Mouse (Mus musculus): ENCODE data around the gene Znhit6. TPM values are rescaled to one million over a fixed set of nuclear protein-coding genes. Genes with fewer than 3 reads are reported as not detected.

Znhit6 gene
- polyA plus RNA-seq, 2 experiments, result 8.5 to 14.1 TPM

DNA sequence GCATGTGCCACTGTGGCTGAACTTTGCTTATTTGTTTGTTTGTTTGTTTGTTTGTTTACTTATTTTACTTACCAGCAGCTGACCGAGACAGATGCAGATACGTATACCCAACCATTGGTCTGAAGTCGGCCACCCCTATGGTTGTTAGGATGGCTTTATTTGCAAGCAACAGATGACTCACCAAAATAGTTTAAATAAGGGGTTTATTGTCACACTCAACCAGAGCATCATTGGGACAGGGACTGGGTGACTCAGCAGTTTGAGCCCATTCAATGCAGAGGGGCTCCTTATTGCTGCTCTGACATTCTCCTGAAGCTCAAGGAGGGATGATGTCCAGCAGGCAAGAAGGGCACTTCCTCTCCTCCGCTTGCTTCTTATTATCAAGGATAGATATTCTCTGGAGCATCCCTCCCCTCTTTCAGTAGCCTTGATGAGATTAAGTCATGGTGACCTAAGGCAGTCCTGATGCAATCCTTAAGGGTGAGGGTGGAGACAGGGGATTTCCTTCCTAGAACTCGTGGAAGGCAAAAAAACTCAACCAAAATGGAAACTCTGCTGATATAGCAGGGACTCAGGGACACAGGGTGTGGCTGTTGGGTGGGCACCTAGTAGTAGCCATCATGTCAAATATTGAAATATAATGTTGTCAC lies 65.2 kb downstream of the Znhit6 start:
- WGBS (ENCODE audit: insufficient replicate concordance), result 50% methylated on average over 5 of the region's 5 CpGs
- Histone ChIP-seq H3K4me3 (ENCODE audit: insufficient read depth in 1 of 2, low read depth in 2 of 2, low read length in 2 of 2) (no peak overlapping the region), H3K9me3 (ENCODE audit: control insufficient read depth, low read length) (no peaks in the 10 kb centered on the region), H3K27me3 (ENCODE audit: control insufficient read depth, insufficient read depth, low read length) (no peaks in the 10 kb centered on the region), H3K27ac (no peak overlapping the region), H3K36me3 (replicated peaks; ENCODE audit: control insufficient read depth, insufficient read depth, low read depth) (no peaks in the 10 kb centered on the region), H3K4me1 (replicated peaks; ENCODE audit: control insufficient read depth in 2 of 2, insufficient read depth in 2 of 2, low read length in 1 of 2) (no peaks in the 10 kb centered on the region), H3K4me2 (ENCODE audit: low read depth) (no peak overlapping the region), H3K9ac (replicated peaks) (no peak overlapping the region)
- no peak for ATAC-seq (ENCODE audit: insufficient read depth)
- no peak for TF ChIP-seq EP300 (IDR thresholded peaks at IDR 0.05; ENCODE audit: low read depth)
- no peak for TF ChIP-seq CTCF (IDR thresholded peaks at IDR 0.05; ENCODE audit: low read depth)
- DNase-seq (ENCODE audit: low read depth in 3 of 3, low spot score in 3 of 3), result no peak

DNA sequence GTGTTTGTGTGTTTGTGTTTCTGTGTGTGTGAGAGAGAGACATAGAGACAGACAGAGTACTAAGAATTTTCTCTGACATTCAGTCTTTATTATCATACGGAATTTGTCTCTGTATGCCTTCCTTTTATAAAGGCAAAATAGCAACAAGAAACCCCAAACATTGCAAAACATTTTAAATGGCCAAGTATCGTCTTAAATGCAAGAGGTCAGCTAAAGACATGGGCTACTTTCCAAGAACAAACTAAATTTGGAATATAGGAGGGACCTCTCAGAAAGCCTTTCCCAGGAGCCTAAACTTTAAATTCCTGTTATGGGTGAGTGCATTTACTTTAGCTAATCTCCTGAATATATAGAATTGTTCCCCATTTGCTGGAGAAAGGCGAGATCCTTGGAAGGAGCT lies 65.9 kb downstream of the Znhit6 start:
- Histone ChIP-seq H3K4me1 (replicated peaks; ENCODE audit: control insufficient read depth in 2 of 2, insufficient read depth in 2 of 2, low read length in 1 of 2) (no peaks in the 10 kb centered on the region), H3K27ac (no peak overlapping the region), H3K4me2 (ENCODE audit: low read depth) (no peak overlapping the region), H3K36me3 (replicated peaks; ENCODE audit: control insufficient read depth, insufficient read depth, low read depth) (no peaks in the 10 kb centered on the region), H3K27me3 (ENCODE audit: control insufficient read depth, insufficient read depth, low read length) (no peaks in the 10 kb centered on the region), H3K4me3 (ENCODE audit: insufficient read depth in 1 of 2, low read depth in 2 of 2, low read length in 2 of 2) (no peak overlapping the region), H3K9me3 (ENCODE audit: control insufficient read depth, low read length) (no peaks in the 10 kb centered on the region), H3K9ac (replicated peaks) (no peak overlapping the region)
- ATAC-seq (ENCODE audit: insufficient read depth), result no peak
- TF ChIP-seq CTCF (IDR thresholded peaks at IDR 0.05; ENCODE audit: low read depth) (no peak), EP300 (IDR thresholded peaks at IDR 0.05; ENCODE audit: low read depth) (no peak)
- no peak for DNase-seq (ENCODE audit: low read depth in 3 of 3, low spot score in 3 of 3)
- 47% methylated on average over 3 of the region's 3 CpGs for WGBS (ENCODE audit: insufficient replicate concordance)

DNA sequence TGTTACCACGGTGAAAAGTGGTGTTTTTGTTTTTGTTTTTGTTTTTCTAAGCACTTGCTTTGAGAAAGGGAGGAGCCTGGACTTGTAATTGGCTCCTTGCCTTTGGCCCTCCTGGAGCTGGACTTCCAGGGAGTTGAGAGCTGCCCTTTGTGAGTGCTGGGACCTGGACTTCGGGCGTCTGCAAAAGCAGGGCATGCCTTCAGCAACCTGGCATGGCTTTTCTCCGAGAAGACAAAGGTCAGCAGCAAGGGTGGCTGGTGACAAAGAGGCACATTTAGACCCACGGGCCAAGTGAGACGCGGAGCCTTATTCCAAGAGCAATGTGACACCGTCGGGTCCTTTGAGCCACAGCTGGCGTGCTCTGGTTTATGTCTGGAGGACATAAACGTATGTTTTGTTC lies 66.9 kb downstream of the Znhit6 start:
- no peak for DNase-seq (ENCODE audit: low read depth in 3 of 3, low spot score in 3 of 3)

DNA sequence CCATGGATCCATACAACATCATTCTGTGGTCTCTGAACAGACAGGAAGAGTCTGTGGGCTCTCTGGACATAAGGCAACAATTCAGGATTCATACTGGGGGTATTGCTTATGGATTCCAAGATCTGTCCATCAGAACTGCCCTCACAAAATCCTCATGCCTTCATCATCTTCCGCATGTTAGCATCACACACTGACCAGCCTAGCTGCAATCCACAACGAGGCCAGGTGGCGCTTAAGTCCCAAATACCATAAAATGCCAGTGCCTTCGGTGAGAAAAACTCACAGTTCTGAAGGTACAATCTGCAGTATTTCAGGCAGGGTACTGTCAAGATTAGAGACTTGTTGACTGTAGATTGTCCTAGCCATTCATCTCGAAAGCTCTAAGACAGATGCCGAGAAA lies 69.5 kb downstream of the Znhit6 start:
- no peak overlapping the region for H3K27ac ChIP-seq
- no peaks in the 10 kb centered on the region for H3K9me3 ChIP-seq (ENCODE audit: control insufficient read depth, low read length)
- WGBS (ENCODE audit: insufficient replicate concordance), result 70% methylated on average over 6 of the region's 6 CpGs
- H3K4me2 ChIP-seq (ENCODE audit: low read depth), result no peak overlapping the region
- DNase-seq (ENCODE audit: low read depth in 3 of 3, low spot score in 3 of 3) (no peak), ATAC-seq (ENCODE audit: insufficient read depth) (no peak)
- no peak overlapping the region for H3K9ac ChIP-seq (replicated peaks)
- H3K4me3 ChIP-seq (ENCODE audit: insufficient read depth in 1 of 2, low read depth in 2 of 2, low read length in 2 of 2), result no peak overlapping the region
- no peaks in the 10 kb centered on the region; a peak in 1 of 4 replicates for H3K4me1 ChIP-seq (replicated peaks; ENCODE audit: control insufficient read depth in 2 of 2, insufficient read depth in 2 of 2, low read length in 1 of 2)
- no peaks in the 10 kb centered on the region for H3K36me3 ChIP-seq (replicated peaks; ENCODE audit: control insufficient read depth, insufficient read depth, low read depth)
- H3K27me3 ChIP-seq (ENCODE audit: control insufficient read depth, insufficient read depth, low read length), result peaks cover 18% of the 10 kb centered on the region
- TF ChIP-seq EP300 (IDR thresholded peaks at IDR 0.05; ENCODE audit: low read depth) (no peak), CTCF (IDR thresholded peaks at IDR 0.05; ENCODE audit: low read depth) (no peak)

More for the DNA sequence above, 66.9 kb downstream of the Znhit6 start:
- ATAC-seq (ENCODE audit: insufficient read depth), result no peak
- H3K4me3 ChIP-seq (ENCODE audit: insufficient read depth in 1 of 2, low read depth in 2 of 2, low read length in 2 of 2), result no peak overlapping the region
- H3K4me2 ChIP-seq (ENCODE audit: low read depth), result no peak overlapping the region
- no peak overlapping the region for H3K27ac ChIP-seq
- WGBS (ENCODE audit: insufficient replicate concordance), result 53% methylated on average over 11 of the region's 11 CpGs
- H3K36me3 ChIP-seq (replicated peaks; ENCODE audit: control insufficient read depth, insufficient read depth, low read depth), result no peaks in the 10 kb centered on the region
- no peaks in the 10 kb centered on the region for H3K9me3 ChIP-seq (ENCODE audit: control insufficient read depth, low read length)
- no peak for TF ChIP-seq EP300 (IDR thresholded peaks at IDR 0.05; ENCODE audit: low read depth)
- no peak for TF ChIP-seq CTCF (IDR thresholded peaks at IDR 0.05; ENCODE audit: low read depth)
- no peaks in the 10 kb centered on the region for H3K4me1 ChIP-seq (replicated peaks; ENCODE audit: control insufficient read depth in 2 of 2, insufficient read depth in 2 of 2, low read length in 1 of 2)
- H3K9ac ChIP-seq (replicated peaks), result no peak overlapping the region
- no peaks in the 10 kb centered on the region for H3K27me3 ChIP-seq (ENCODE audit: control insufficient read depth, insufficient read depth, low read length)

DNA sequence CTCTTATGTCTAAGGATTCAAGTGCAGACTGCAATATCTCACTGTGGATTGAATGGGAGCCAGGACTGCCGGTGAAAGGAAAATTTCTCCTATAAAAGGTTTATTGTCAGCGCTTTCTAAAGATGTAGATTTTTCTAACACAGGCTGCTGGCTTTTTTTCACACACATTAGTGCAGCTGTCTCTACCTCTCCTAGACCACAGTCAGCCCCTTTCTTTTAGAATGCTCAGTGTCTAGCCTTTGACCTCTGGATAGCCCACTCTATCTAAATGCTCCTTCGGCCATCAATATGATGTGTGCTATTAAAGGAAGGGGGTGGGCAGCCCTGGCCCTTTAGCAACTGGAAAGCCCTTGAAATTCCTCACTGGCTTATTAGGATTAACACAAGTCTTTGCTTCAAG lies 70.0 kb downstream of the Znhit6 start:
- 69% methylated on average over 3 of the region's 3 CpGs for WGBS (ENCODE audit: insufficient replicate concordance)
- no peaks in the 10 kb centered on the region for H3K9me3 ChIP-seq (ENCODE audit: control insufficient read depth, low read length)
- ATAC-seq (ENCODE audit: insufficient read depth), result no peak
- no peak overlapping the region for H3K4me2 ChIP-seq (ENCODE audit: low read depth)
- no peak for DNase-seq (ENCODE audit: low read depth in 3 of 3, low spot score in 3 of 3)
- H3K27me3 ChIP-seq (ENCODE audit: control insufficient read depth, insufficient read depth, low read length), result peaks cover 23% of the 10 kb centered on the region
- no peak overlapping the region for H3K9ac ChIP-seq (replicated peaks)
- no peak for TF ChIP-seq CTCF (IDR thresholded peaks at IDR 0.05; ENCODE audit: low read depth)
- TF ChIP-seq EP300 (IDR thresholded peaks at IDR 0.05; ENCODE audit: low read depth), result no peak
- no peaks in the 10 kb centered on the region for H3K36me3 ChIP-seq (replicated peaks; ENCODE audit: control insufficient read depth, insufficient read depth, low read depth)
- no peaks in the 10 kb centered on the region; a peak in 1 of 4 replicates for H3K4me1 ChIP-seq (replicated peaks; ENCODE audit: control insufficient read depth in 2 of 2, insufficient read depth in 2 of 2, low read length in 1 of 2)
- H3K27ac ChIP-seq, result no peak overlapping the region
- no peak overlapping the region for H3K4me3 ChIP-seq (ENCODE audit: insufficient read depth in 1 of 2, low read depth in 2 of 2, low read length in 2 of 2)

Data from liver, embryonic 14.5 days (tissue).